Mouse (Mus musculus) right cerebral cortex, adult 18-20 months (tissue): Measurements from ENCODE around the gene Dnmt3l.
"Not testable (repeated sequence)": the region's sequence is repeated elsewhere in the genome, so short reads cannot be mapped to it uniquely, and the experiment has no call there.

Experiments used
- DNase-seq: peaks from one replicate; pipeline ENCODE4 v3.0.0; 2022; ENCODE audit warnings: mixed read lengths

The Dnmt3l gene

DNA sequence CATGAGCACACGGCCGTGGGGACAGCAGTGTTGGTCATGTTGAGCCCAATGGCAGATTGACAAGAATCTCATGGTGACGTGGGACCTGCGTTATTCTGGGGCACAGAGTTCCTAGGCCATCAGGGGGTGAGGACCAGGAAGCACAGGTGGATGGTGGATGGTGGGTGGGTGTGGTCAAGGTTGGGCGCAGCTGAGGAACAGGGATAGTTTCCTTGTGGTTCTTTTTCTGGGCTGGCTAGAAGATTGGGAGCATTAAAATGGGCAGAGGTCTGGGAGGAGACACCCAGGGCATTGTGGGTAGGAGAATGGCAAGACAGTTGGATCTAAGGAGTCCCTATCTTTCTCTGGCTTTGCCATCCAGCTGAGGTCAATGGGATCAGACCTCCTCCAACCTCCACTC lies at the start of gene Dnmt3l:
Gene Dnmt3l (plus strand): TSS at position 301 of the 400 bp plus-strand sequence.
- DNase-seq = no peak

GRCm38 (mm10) chr10:77995639-77996038 lies 46.1 kb upstream of the Dnmt3l start:
- no peak for DNase-seq

GRCm38 (mm10) chr10:78000200-78000599 lies 41.5 kb upstream of the Dnmt3l start:
- no peak for DNase-seq

GRCm38 (mm10) chr10:78001796-78002195 lies 40.0 kb upstream of the Dnmt3l start:
- DNase-seq = peak; percentile 94

GRCm38 (mm10) chr10:78002316-78002715 lies 39.4 kb upstream of the Dnmt3l start:
- no peak for DNase-seq

GRCm38 (mm10) chr10:78004479-78005100 lies 37.2 kb upstream of the Dnmt3l start:
- peak; percentile 78 for DNase-seq

DNA sequence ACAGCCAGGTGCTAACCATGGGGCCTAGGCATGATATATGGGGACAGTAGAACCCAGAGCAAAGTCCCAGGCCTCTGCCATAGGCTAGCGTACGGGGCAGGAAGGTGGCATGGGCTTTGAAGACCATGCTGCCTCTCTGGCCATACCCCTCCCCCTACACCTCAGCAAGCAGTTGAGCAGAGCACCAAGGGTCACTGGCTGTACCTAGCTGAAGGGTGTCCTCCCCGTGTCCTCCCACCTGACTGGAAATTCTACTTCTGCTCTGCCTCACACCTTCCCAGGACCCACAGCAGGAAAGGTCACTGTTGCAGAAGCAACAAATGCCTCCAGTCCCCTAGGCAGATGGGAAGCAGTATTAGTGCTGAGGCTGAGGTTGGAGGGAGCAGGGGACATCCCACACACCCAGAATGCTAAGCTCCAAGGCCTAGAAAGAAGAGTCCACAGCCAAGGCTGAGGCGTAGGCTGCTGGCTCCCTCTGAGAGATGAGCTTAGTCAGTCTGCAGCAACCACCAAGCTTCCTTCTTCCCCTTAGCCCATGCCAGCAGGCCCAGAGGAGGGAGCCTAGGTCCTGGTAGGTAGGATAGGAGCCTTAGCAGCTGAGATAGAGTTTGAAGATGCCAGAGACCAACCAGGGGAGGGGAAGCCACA lies 35.8 kb upstream of the Dnmt3l start:
- DNase-seq = peak; percentile 54

DNA sequence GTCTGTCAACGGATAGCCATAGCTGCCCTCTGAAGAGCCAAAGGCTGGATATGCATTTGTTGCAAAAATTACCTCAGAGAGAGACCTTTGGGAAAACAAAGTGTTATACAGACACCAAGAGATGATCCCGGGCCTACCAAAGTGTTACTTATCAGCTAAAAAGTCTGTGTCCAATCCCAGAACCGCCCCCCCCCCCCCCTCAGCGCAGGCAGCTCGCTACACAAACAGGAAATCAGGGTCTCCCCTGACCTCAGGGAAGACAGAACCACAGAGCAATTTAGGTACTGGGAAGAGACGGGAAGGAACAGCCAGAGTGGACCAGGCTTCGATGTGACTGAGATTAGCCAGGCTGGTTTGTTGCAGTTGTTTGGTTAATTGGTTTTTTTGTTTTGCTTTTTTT lies 34.5 kb upstream of the Dnmt3l start:
- DNase-seq = no peak

- no peak for DNase-seq
Observed at GRCm38 (mm10) chr10:78008169-78008568, 33.6 kb upstream of the Dnmt3l start.

DNA sequence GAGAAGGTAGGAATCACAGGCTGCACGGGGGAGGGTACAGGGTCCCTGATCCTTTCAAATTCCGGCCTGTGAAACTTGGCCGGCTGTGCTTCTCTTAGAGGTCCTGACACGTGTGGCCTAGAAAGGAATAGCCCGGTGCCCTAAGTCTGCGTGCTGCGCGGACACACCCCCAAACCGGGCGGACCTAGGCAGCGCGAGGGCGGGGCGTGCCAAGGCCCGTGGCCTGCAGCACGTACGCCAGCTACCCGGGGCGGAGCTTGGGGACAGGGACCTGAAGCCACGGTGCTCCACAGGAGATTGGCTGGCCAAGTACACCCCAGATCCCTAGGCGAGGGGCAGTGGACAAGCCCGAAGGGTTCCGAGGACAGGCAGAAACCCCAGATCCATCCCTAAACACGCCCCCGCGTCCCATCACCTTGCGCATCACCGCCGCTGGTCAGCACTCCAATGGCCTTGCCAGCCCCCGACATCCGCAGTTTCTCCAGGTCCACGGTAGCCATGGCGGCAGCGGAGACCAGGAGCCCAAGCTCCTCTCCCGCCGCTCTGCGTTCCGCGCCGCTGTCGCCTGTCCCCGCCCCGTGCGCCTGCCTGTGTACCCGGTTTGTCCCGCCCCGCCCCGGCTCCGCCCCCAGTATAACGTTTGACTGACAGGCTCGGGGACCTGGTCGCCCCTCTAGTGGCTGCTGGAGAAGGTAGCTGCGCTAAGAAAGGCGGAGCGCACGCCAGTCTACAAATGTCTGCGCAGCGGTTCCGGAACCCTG lies 32.4 kb upstream of the Dnmt3l start:
- peak; percentile 95 for DNase-seq

DNA sequence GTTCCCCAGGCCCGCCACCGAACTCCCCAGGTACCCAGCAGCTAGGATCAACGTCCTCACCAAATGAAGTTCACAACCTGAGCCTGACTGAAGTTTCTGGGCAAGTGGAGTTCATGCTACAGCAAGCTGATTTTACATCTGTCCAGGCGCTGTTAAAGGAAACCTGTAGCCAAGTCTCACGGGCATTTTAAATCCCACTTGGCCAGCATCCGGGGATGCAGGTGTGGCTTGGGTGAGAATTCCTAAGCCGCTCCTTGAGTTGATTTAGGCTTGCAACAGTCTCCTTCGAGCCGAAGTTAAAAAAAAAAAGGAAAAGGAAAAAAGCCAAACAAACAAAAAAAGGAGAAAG lies 31.8 kb upstream of the Dnmt3l start, which contains the start of gene Pfkl:
Gene Pfkl (minus strand): TSS at position 139 of the 349 bp plus-strand sequence.
- DNase-seq = no peak

DNA sequence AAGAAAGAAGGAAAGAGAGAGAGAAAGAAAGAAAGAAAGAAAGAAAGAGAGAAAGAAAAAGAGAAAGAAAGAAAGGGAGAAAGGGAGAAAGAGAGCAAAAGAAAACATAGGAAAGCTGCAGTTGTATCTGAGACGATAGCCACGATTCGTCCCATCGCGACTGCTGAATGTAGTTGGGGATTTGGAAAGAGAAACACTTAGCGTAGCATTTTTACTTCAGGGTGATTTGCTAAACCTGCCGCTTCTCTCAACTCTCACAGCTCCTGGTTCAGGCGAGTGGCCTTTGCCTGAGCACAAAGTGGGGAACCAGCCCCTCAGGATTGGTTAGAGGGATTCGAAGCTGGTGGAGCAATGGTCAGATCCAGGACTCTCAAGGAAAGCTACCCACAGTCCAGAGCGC lies 31.4 kb upstream of the Dnmt3l start:
- DNase-seq = no peak

- not testable (repeated sequence) for DNase-seq
Observed at GRCm38 (mm10) chr10:78011116-78011515, 30.6 kb upstream of the Dnmt3l start.

DNA sequence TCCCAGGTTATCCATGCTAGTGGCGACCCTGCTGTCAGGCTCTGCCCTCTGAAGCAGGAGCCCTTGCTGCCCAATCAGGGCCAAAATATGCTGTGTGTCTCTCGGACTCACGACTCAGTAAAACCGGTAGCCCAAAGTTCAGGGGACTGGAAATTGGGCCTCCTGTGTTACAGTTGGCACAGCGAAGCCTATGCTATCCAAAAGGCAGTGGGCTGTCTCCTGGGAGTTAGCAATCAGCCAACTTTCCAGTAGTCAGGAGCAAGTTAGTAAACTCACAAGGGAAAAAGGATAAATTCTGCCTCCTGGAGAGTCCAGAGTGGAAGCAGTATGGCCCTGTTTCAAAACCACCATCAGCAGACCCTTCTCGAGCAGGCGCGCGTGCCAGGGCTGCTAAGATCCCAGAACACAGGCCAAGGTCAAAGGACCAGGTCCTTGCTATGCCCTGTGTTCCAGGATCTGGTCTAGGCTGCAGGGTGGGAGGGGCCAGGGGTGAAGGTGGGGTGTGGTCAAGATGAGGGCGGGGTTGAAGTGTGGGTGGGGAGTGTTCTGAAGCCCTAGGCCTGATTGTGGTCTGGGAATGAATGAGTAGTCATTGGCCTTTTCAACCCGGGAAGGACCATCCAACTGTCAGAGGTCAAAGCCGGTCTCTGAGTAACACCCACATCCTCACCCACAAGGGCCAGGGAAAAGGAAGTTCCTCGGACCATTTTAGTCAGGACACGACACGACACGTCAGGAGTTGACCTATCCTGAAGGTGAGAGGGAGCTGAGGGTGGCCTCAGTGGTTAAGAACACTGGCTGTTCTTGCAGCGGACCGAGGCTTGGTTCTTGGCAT lies 28.9 kb upstream of the Dnmt3l start:
- no peak for DNase-seq

GRCm38 (mm10) chr10:78015489-78015888 lies 26.3 kb upstream of the Dnmt3l start:
- DNase-seq = no peak

- DNase-seq = no peak
Observed at GRCm38 (mm10) chr10:78016366-78016765, 25.4 kb upstream of the Dnmt3l start.

- DNase-seq = peak; percentile 63
Observed at GRCm38 (mm10) chr10:78018797-78019203, 22.9 kb upstream of the Dnmt3l start.

DNA sequence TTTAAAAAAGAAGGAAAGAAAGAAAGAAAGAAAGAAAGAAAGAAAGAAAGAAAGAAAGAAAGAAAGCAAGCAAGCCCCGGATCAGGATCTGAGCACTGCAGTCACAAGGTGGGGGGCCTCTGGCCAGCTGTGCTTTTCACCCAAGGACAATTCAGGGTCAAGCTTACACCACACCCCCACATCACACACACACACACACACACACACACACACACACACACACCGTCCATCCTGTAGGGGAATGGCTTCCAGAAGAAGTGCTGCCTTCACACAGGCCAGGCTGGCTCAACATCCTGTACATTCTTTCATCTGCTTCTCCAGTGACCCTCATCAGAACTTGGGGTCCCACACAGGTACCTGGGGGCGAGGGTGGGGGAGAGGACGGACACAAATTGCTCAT lies 22.5 kb upstream of the Dnmt3l start:
- DNase-seq = no peak

DNA sequence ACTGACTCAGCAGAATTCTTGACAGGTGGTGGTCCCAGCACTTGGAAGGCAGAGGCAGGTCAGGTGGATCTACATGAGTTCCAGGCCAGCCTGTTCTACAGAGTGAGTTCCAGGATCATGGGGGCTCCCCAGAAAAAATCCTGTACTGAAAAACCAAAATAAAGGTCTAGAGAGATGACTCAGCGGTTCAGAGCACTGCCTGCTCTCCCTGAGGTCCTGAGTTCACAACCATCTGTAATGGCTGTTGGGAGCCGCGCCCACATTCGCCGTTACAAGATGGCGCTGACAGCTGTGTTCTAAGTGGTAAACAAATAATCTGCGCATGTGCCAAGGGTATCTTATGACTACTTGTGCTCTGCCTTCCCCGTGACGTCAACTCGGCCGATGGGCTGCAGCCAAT lies 21.8 kb upstream of the Dnmt3l start:
- not testable (repeated sequence) for DNase-seq

DNA sequence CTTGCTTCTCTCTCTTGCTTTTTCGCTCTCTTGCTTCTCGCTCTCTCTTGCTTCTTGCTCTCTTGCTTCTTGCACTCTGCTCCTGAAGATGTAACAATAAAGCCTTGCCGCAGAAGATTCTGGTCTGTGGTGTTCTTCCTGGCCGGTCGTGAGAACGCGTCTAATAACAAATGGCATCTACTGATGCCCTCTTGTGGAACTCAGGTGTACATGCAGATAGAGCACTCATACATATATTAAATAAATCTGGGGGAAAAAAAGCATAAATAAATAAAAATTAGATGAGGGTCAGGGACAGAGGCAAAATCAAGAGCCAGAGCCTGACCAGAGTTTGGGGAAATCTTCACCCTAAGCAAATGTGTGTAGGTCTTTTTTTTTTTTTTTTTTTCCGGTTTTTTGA lies 16.3 kb upstream of the Dnmt3l start:
- DNase-seq = not testable (repeated sequence)

GRCm38 (mm10) chr10:78028129-78028528 lies 13.6 kb upstream of the Dnmt3l start:
- DNase-seq = peak; percentile 50

GRCm38 (mm10) chr10:78029080-78029479 lies 12.7 kb upstream of the Dnmt3l start:
- no peak for DNase-seq

DNA sequence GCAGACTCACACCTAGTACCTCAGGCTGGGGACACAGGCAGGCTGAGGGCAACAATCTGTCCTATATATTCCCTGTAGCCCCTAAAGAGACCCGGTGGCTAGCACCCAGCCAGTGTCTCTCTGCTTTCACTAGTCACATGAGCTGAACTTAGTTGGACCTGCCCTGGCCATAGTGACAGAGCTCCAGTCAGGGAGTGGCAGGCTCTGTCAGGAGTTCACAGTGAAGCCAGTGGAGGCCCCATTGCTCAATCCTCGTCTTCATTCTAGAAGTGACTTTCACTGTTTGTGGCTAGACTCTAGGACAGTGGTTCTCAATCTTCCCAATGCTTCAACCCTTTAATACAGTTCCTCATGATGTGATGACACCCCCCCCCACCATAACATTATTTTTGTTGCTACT lies 9.8 kb upstream of the Dnmt3l start:
- no peak for DNase-seq
